ENCODE assay signal across 21 mouse cellular contexts in the genomic region with DNA sequence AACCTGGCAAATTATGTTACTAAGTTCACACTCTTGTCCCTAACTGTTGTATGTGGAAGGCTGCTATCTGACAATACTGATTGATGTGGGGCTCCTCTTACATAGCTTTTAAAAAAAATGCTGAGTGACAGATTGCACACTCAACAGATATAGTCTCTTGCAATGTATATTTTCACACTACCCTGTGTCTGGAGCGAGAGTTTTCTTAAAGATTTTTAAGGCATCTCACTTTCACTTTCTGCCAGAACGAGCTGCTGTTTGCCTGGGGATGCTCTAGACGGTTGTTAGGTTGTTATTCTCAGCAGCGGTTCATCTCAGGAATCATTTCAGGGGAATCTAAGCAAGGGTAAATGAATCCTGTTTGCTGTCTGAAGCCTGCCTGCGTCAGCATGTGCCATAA. TPM values are rescaled to one million over a fixed set of nuclear protein-coding genes. Genes with fewer than 3 reads are reported as not detected.
A peak's percentile ranks its signal among the peaks of the same experiment; 100 is the strongest.
DNase-seq lines count a peak whose midpoint lies in the region; TF ChIP-seq lines count a peak whose summit lies in the region.
"Had no signal": no experiment of that assay in that cellular context is flagged by ENCODE, and none has a peak within 500 bp of the region (broad histone marks: within the 10 kb centered on the region; RNA-seq: fewer than 3 reads in every experiment).

No protein-coding gene starts in this region.

- H3K4me1 ChIP-seq in olfactory bulb, adult 2 months (ENCODE audit: control insufficient read depth, insufficient read depth, low read length): no peaks in the 10 kb centered on the region
- H3K4me1 ChIP-seq: heart, embryonic 12.5 days; limb, embryonic 12.5 days; liver, embryonic 13.5 days; lung, embryonic 15.5 days had no signal

- DNase-seq in heart, adult 11 months: peak; percentile 19
- DNase-seq in heart, adult 8-10 months (ENCODE audit: low spot score): no peak
- DNase-seq in left cerebral cortex, adult 2 months (ENCODE audit: extremely low spot score in 1 of 2, low spot score in 2 of 2): no peak
- DNase-seq in left cerebral cortex, adult 9 months (ENCODE audit: low spot score in 2 of 2): no peak
- peak; percentile 72 for DNase-seq in brain, adult 2 months (ENCODE audit: low read depth, low spot score)
- DNase-seq in cerebellum, postnatal 36 days: no peak
- DNase-seq: adrenal gland, postnatal 36 days; cerebellum, adult 9-11 months; kidney, adult 18-20 months; kidney, postnatal 10 days; liver, embryonic 13.5 days; retina, postnatal 1 day; right cerebral cortex, postnatal 4 days; thymus, postnatal 36 days had no signal

- no peak overlapping the region for H3K4me3 ChIP-seq in left cerebral cortex, adult 2 months
- H3K4me3 ChIP-seq in olfactory bulb, adult 2 months (ENCODE audit: insufficient read depth, low read depth, low read length): no peak overlapping the region
- H3K4me3 ChIP-seq: heart, embryonic 12.5 days; limb, embryonic 12.5 days; liver, embryonic 13.5 days; lung, embryonic 15.5 days had no signal

- intact Hi-C loops in left cerebral cortex, adult 2 months (cut with DNase I): no loop called here

- no peak for TF ChIP-seq POLR2A in olfactory bulb, adult 2 months (IDR thresholded peaks at IDR 0.05; ENCODE audit: insufficient read depth, low read depth, low read length)

- 52% methylated on average over 5 of the region's 5 CpGs for WGBS in olfactory bulb, adult 2 months

- no peak for TF ChIP-seq CTCF in left cerebral cortex, adult 2 months (IDR thresholded peaks at IDR 0.05)
- no peak for TF ChIP-seq CTCF in olfactory bulb, adult 2 months (IDR thresholded peaks at IDR 0.05; ENCODE audit: insufficient read depth, low read depth, low read length)

- H3K27ac ChIP-seq in left cerebral cortex, adult 2 months: peak overlapping the region; percentile 61
- H3K27ac ChIP-seq in olfactory bulb, adult 2 months (ENCODE audit: insufficient read depth, low read depth, low read length): peak overlapping the region; percentile 21; the same call in 1 of the 2 replicates
- H3K27ac ChIP-seq: limb, embryonic 12.5 days; liver, embryonic 13.5 days; lung, embryonic 15.5 days had no signal

RNA-seq across cellular contexts. Expression of gene Gm5136, which starts 2.9 kb away (rescaled TPM):
- total RNA-seq in heart, adult 8-10 months (2022): not detected
- total RNA-seq in left cerebral cortex, adult 2 months (2021): 1 to 10 TPM; 3.2 to 4.0 TPM
- not detected in 2 replicates for polyA plus RNA-seq in olfactory bulb, adult 2 months (2012; ENCODE audit: insufficient read depth, insufficient read length, low replicate concordance, missing spikeins)
- total RNA-seq: adrenal gland, postnatal 36 days; gastrocnemius, postnatal 4 days; neutrophil, adult 5-6 weeks had no signal
- polyA plus RNA-seq: C2C12; heart, embryonic 12.5 days; limb, embryonic 12.5 days; liver, embryonic 13.5 days; lung, embryonic 15.5 days had no signal

Comparison
In these comparisons a context has a peak if more than half of its experiments do, and no peak if none do; other contexts are left out.
1. DNase-seq: peak in heart, adult 11 months (single experiment) and brain, adult 2 months (single experiment); none in heart, adult 8-10 months (single experiment), left cerebral cortex, adult 2 months (0 of 2), left cerebral cortex, adult 9 months (0 of 2) and cerebellum, postnatal 36 days (0 of 2).
2. RNA of gene Gm5136, which starts 2.9 kb away (total RNA-seq): 3.2 to 4.0 TPM in left cerebral cortex, adult 2 months; not detected in heart, adult 8-10 months; every median in the first group is over 4 times any median in the second.